Mouse (Mus musculus) CH12.LX (cell line): ENCODE results near the gene Kcnk15. TPM values are rescaled to one million over a fixed set of nuclear protein-coding genes. Genes with fewer than 3 reads are reported as not detected.
A peak's percentile ranks its signal among the peaks of the same experiment; 100 is the strongest.

ENCODE experiments used
- DNase-seq: peaks from one replicate; pipeline ENCODE4 v3.0.0-alpha.2; 2013; ENCODE audit errors: extremely low read depth
- H3K27ac ChIP-seq: 2 replicates; pipeline ENCODE4 v1.5.1; 2012; ENCODE audit warnings: low read depth, mild to moderate bottlenecking, control low read depth, moderate library complexity; ENCODE audit not compliant: insufficient read depth
- H3K27me3 ChIP-seq: replicated peaks from 2 replicates; pipeline ENCODE3; 2012; ENCODE audit warnings: inconsistent platforms
- H3K36me3 ChIP-seq, 2 experiments: replicated peaks in 1 of 2; 2 replicates each; pipeline versions ENCODE3 to v1.6.1; 2012; ENCODE audit warnings: inconsistent platforms in 1 of 2, low read length in 1 of 2, mild to moderate bottlenecking in 1 of 2, mixed read lengths in 1 of 2, moderate library complexity in 1 of 2; ENCODE audit not compliant: control insufficient read depth in 1 of 2, insufficient read depth in 1 of 2
- H3K4me1 ChIP-seq, 2 experiments: 2 replicates each; pipeline ENCODE4 v1.6.1; 2012; ENCODE audit warnings: inconsistent platforms in 1 of 2, moderate library complexity in 1 of 2; ENCODE audit not compliant: insufficient read depth in 2 of 2, control insufficient read depth in 1 of 2
- H3K4me2 ChIP-seq: 2 replicates; pipeline ENCODE4 v1.6.1; 2012; ENCODE audit warnings: low read depth, mild to moderate bottlenecking, control low read depth; ENCODE audit not compliant: poor library complexity, insufficient read depth, severe bottlenecking
- H3K4me3 ChIP-seq, 3 experiments: fragments of 150-350 bp in 1 of 3; sonication (generic) in 1 of 3; replicated peaks in 1 of 3; 2 replicates each; pipeline versions ENCODE3 to v1.5.1; 2011 to 2012; ENCODE audit warnings: low read depth in 2 of 3, low read length in 2 of 3, mild to moderate bottlenecking in 2 of 3, moderate library complexity in 2 of 3, control low read depth in 1 of 3, improper control_type of control experiment in 1 of 3, inconsistent platforms in 1 of 3, mixed read lengths in 1 of 3; ENCODE audit not compliant: poor library complexity in 1 of 3
- H3K79me2 ChIP-seq: replicated peaks from 2 replicates; pipeline ENCODE4 v1.6.1; 2012; ENCODE audit warnings: mild to moderate bottlenecking, moderate library complexity; ENCODE audit not compliant: control insufficient read depth, poor library complexity, insufficient read depth, severe bottlenecking; ENCODE audit errors: extremely low read depth
- H3K9ac ChIP-seq: 2 replicates; pipeline ENCODE4 v1.6.1; 2012; ENCODE audit warnings: low read depth, mild to moderate bottlenecking, control low read depth, moderate library complexity; ENCODE audit not compliant: insufficient read depth
- H3K9me3 ChIP-seq: replicated peaks from 2 replicates; pipeline ENCODE3; 2012; ENCODE audit warnings: low read length, inconsistent platforms, mixed read lengths
- CHD2 ChIP-seq: IDR thresholded peaks from 2 replicates; pipeline ENCODE4 v1.6.1; 2011; ENCODE audit warnings: low read length, improper control_type of control experiment
- E2F4 ChIP-seq: IDR thresholded peaks from 2 replicates; pipeline ENCODE4 v1.6.1; 2011; ENCODE audit warnings: low read depth, low read length, improper control_type of control experiment; ENCODE audit not compliant: insufficient replicate concordance
- ELF1 ChIP-seq: IDR thresholded peaks from 2 replicates; pipeline ENCODE4 v1.6.1; 2014; ENCODE audit warnings: low read depth, mild to moderate bottlenecking, inconsistent platforms, low read length, improper control_type of control experiment
- EP300 ChIP-seq: IDR thresholded peaks from 2 replicates; pipeline ENCODE4 v1.6.1; 2011; ENCODE audit warnings: low read length, improper control_type of control experiment
- ETS1 ChIP-seq: conservative IDR thresholded peaks from 2 replicates; pipeline ENCODE4 v1.6.1; 2012; ENCODE audit warnings: low read depth, mild to moderate bottlenecking, inconsistent platforms, low read length, improper control_type of control experiment, moderate library complexity
- GABPA ChIP-seq: IDR thresholded peaks from 2 replicates; pipeline ENCODE4 v1.6.1; 2012; ENCODE audit warnings: low read depth, low read length, improper control_type of control experiment, inconsistent platforms; ENCODE audit not compliant: insufficient replicate concordance
- JUN ChIP-seq: IDR thresholded peaks from 2 replicates; pipeline ENCODE4 v1.6.1; 2011; ENCODE audit warnings: low read depth, mild to moderate bottlenecking, low read length, improper control_type of control experiment, moderate library complexity; ENCODE audit not compliant: insufficient read depth
- JUND ChIP-seq: conservative IDR thresholded peaks from 2 replicates; pipeline ENCODE4 v1.6.1; 2011; ENCODE audit warnings: low read depth, low read length, improper control_type of control experiment
- MAFK ChIP-seq: IDR thresholded peaks from 2 replicates; pipeline ENCODE4 v1.6.1; 2011; ENCODE audit warnings: low read length, improper control_type of control experiment; ENCODE audit not compliant: insufficient replicate concordance
- MEF2A ChIP-seq: IDR thresholded peaks from 2 replicates; pipeline ENCODE4 v1.6.1; 2014; ENCODE audit warnings: low read depth, mild to moderate bottlenecking, inconsistent platforms, low read length, improper control_type of control experiment, borderline replicate concordance
- MXI1 ChIP-seq: IDR thresholded peaks from 2 replicates; pipeline ENCODE4 v1.6.1; 2011; ENCODE audit warnings: mild to moderate bottlenecking, low read depth, low read length, improper control_type of control experiment
- NELFE ChIP-seq: IDR thresholded peaks from 2 replicates; pipeline ENCODE4 v1.6.1; 2011; ENCODE audit warnings: low read depth, low read length, improper control_type of control experiment
- PAX5 ChIP-seq: IDR thresholded peaks from 2 replicates; pipeline ENCODE4 v1.6.1; 2012; ENCODE audit warnings: low read length, inconsistent platforms, mixed read lengths
- POLR2A ChIP-seq: IDR thresholded peaks from 2 replicates; pipeline ENCODE4 v1.6.1; 2011; ENCODE audit warnings: low read depth, mild to moderate bottlenecking, improper control_type of control experiment, low read length
- RCOR1 ChIP-seq: conservative IDR thresholded peaks from 2 replicates; pipeline ENCODE4 v1.6.1; 2012; ENCODE audit warnings: low read depth, mild to moderate bottlenecking, inconsistent platforms, low read length, improper control_type of control experiment
- SIN3A ChIP-seq: IDR thresholded peaks from 2 replicates; pipeline ENCODE4 v1.6.1; 2012; ENCODE audit warnings: low read length, improper control_type of control experiment, inconsistent platforms
- TBP ChIP-seq: conservative IDR thresholded peaks from 2 replicates; pipeline ENCODE4 v1.6.1; 2011; ENCODE audit warnings: low read depth, low read length, improper control_type of control experiment
- UBTF ChIP-seq: IDR thresholded peaks from 2 replicates; pipeline ENCODE4 v1.6.1; 2012; ENCODE audit warnings: low read depth, mild to moderate bottlenecking, inconsistent platforms, low read length, improper control_type of control experiment, moderate library complexity
- USF2 ChIP-seq: conservative IDR thresholded peaks from 2 replicates; pipeline ENCODE4 v1.6.1; 2011; ENCODE audit warnings: low read depth, low read length, improper control_type of control experiment
- ZC3H11A ChIP-seq: IDR thresholded peaks from 2 replicates; pipeline ENCODE4 v1.6.1; 2012; ENCODE audit warnings: low read depth, mild to moderate bottlenecking, inconsistent platforms, low read length, improper control_type of control experiment
- ZKSCAN1 ChIP-seq: IDR thresholded peaks from 2 replicates; pipeline ENCODE4 v1.6.1; 2012; ENCODE audit warnings: low read depth, inconsistent platforms, low read length, improper control_type of control experiment, borderline replicate concordance
- dilution Hi-C: fragments of 300-500 bp; cut with MboI; formaldehyde crosslinking; loops from 2 replicates; pipeline ENCODE4 v1.14.3; 2020; ENCODE audit warnings: low sequenced_read_pairs; ENCODE audit not compliant: extremely low pct_unique_long_range_greater_than_20kb, extremely low pct_ligation_motif_present
- in situ Hi-C: fragments of 300-500 bp; cut with MboI; formaldehyde crosslinking; loops from 3 replicates; pipeline ENCODE4 v1.14.3; 2019; ENCODE audit warnings: low sequenced_read_pairs, low pct_ligation_motif_present, low pct_unique_long_range_greater_than_20kb, mixed read lengths
- polyA plus RNA-seq: library from polyadenylated mRNA; unstranded; fragments of >175 nt; gene quantifications from 2 replicates; pipeline ENCODE4 v1.2.1, GENCODE M21; 2012; ENCODE audit warnings: low read depth; ENCODE audit not compliant: insufficient read length
- total RNA-seq, 2 experiments: library from RNA; depleted of rRNA; stranded (reverse); fragments of 300-350 nt in 1 of 2; fragments of >200 nt in 1 of 2; gene quantifications; 2 replicates each; pipeline ENCODE4 v1.2.3; 2012 to 2014

Gene Kcnk15
- total and polyA plus RNA-seq, 3 experiments = not detected

DNA sequence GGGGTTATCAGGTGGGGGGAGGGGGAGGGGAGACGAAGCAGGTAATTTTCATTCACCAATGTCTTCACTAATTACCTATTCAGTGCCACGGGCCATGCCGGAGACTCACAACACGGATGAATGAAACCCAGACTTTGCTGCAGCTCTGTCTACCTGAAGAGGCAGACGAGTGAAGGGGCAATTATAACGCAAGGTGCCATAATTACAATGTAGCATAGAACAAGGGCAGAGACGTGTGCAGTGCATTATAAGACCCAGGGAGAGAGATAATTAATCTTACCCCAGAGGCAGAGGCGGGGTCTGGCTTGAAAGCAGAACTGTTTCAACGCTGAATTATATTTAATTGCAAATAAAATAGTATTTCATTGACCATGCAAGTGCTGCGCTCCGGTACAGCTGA is 37.1 kb downstream of the Kcnk15 start:
- Histone ChIP-seq H3K4me3 (no peak overlapping the region), H3K4me1 (no peaks in the 10 kb centered on the region), H3K27me3 (peaks cover 81% of the 10 kb centered on the region), H3K4me2 (no peak overlapping the region), H3K79me2 (no peaks in the 10 kb centered on the region), H3K9ac (no peak overlapping the region), H3K9me3 (no peaks in the 10 kb centered on the region), H3K36me3 (no peaks in the 10 kb centered on the region), H3K27ac (no peak overlapping the region)
- in situ Hi-C loops (no loop called here), dilution Hi-C loops (no loop called here)
- no peak for DNase-seq
- TF ChIP-seq ZC3H11A (no peak), JUND (no peak), E2F4 (no peak), POLR2A (no peak)

DNA sequence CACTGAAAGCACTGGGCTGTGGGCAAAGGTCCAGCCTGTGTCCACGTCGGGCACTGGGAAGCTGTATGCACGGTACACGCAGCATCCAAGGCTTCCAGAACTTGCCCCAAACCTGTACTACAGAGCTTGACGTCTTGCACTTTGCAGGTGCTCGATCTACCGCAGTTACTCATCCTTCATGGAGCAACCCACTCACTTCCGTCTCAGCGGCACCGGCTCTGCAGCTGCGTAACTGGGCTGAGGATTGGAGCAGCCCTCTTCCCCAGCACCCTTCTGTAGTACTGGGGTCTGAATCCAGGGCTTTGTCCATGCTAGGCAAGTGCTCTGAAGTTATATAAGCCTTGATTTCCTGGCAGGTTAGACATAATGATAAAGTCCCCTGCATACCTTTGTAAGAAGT is 37.8 kb downstream of the Kcnk15 start:
- in situ Hi-C loops (no loop called here), dilution Hi-C loops (no loop called here)
- TF ChIP-seq ZKSCAN1 (no peak), JUND (no peak), EP300 (no peak), MEF2A (no peak), ELF1 (no peak), ETS1 (no peak), CHD2 (no peak), USF2 (no peak), UBTF (no peak), TBP (no peak), JUN (no peak), GABPA (no peak), MAFK (no peak), RCOR1 (no peak), SIN3A (no peak), NELFE (no peak), PAX5 (no peak), MXI1 (no peak), POLR2A (no peak)
- no peaks in the 10 kb centered on the region for H3K79me2 ChIP-seq
- no peaks in the 10 kb centered on the region for H3K9me3 ChIP-seq
- no peak overlapping the region for H3K27ac ChIP-seq
- H3K27me3 ChIP-seq = peaks cover 81% of the 10 kb centered on the region
- no peaks in the 10 kb centered on the region for H3K4me1 ChIP-seq
- no peaks in the 10 kb centered on the region for H3K36me3 ChIP-seq
- H3K4me3 ChIP-seq = no peak overlapping the region
- peak; percentile 4 for DNase-seq
- H3K9ac ChIP-seq = no peak overlapping the region
- no peak overlapping the region for H3K4me2 ChIP-seq
